Mouse (Mus musculus) kidney, embryonic 16.5 days (tissue): ENCODE measurements around the gene Fgfr2. TPM values are rescaled to one million over a fixed set of nuclear protein-coding genes. Genes with fewer than 3 reads are reported as not detected.
A peak's percentile ranks its signal among the peaks of the same experiment; 100 is the strongest.
"Not testable (repeated sequence)": the region's sequence is repeated elsewhere in the genome, so short reads cannot be mapped to it uniquely, and the experiment has no call there.

Experiments used
- ATAC-seq: fragments of 200-750 bp; cut with Nextera tagmentation; 2 replicates; pipeline ENCODE4 v1.8.0; 2017; ENCODE audit warnings: moderate TSS enrichment; ENCODE audit not compliant: low FRiP score, low TSS enrichment
- H3K27ac ChIP-seq: fragments of 300-500 bp; sonication (generic); 2 replicates; pipeline ENCODE4 v1.5.1; 2014; ENCODE audit warnings: low read length
- H3K27me3 ChIP-seq: fragments of 300-500 bp; sonication (generic); 2 replicates; pipeline ENCODE4 v1.6.1; 2014; ENCODE audit warnings: low read length, control low read depth, mixed read lengths; ENCODE audit not compliant: insufficient read depth
- H3K36me3 ChIP-seq: fragments of 300-500 bp; sonication (generic); 2 replicates; pipeline ENCODE4 v1.6.1; 2014; ENCODE audit warnings: low read length, control low read depth, mixed read lengths; ENCODE audit not compliant: insufficient read depth
- H3K4me1 ChIP-seq: fragments of 300-500 bp; sonication (generic); 2 replicates; pipeline ENCODE4 v1.6.1; 2014; ENCODE audit warnings: low read length, control low read depth, mixed read lengths; ENCODE audit not compliant: insufficient read depth
- H3K4me2 ChIP-seq: fragments of 300-500 bp; sonication (generic); replicated peaks from 2 replicates; pipeline ENCODE4 v1.6.1; 2014; ENCODE audit warnings: low read depth, low read length
- H3K4me3 ChIP-seq: fragments of 300-500 bp; sonication (generic); 2 replicates; pipeline ENCODE4 v1.5.1; 2014; ENCODE audit warnings: mild to moderate bottlenecking, low read length
- H3K9ac ChIP-seq: fragments of 300-500 bp; sonication (generic); replicated peaks from 2 replicates; pipeline ENCODE4 v1.6.1; 2014; ENCODE audit warnings: low read length
- H3K9me3 ChIP-seq: fragments of 300-500 bp; sonication (generic); 2 replicates; pipeline ENCODE4 v1.6.1; 2016; ENCODE audit warnings: low read length, control low read depth
- WGBS: fragments of 180-500 bp; shearing (Covaris S2); extraction: QIAGEN DNeasy Blood & Tissue Kit; methylation state at CpG from one replicate; pipeline ENCODE4 v1.1.7; 2014; 5-methylcytosine and 5-hydroxymethylcytosine counted together
- polyA plus RNA-seq: library from polyadenylated mRNA; unstranded; fragments of >200 nt; fragmentation: Nextera tagmentation; extraction: Ambion mirVana; gene quantifications from 2 replicates; pipeline ENCODE4 v1.2.1, GENCODE M21; 2015

Fgfr2 gene
- polyA plus RNA-seq, 1 experiment from 2014 or later: 118 TPM

- H3K36me3 ChIP-seq: no peaks in the 10 kb centered on the region
- H3K4me1 ChIP-seq: peaks cover 29% of the 10 kb centered on the region
- no peak overlapping the region for H3K4me3 ChIP-seq
- 33% methylated on average over 2 of the region's 2 CpGs for WGBS
- H3K9ac ChIP-seq: no peak overlapping the region
- H3K4me2 ChIP-seq: no peak overlapping the region
- no peak for ATAC-seq
- no peaks in the 10 kb centered on the region for H3K27me3 ChIP-seq
- no peaks in the 10 kb centered on the region for H3K9me3 ChIP-seq
- H3K27ac ChIP-seq: no peak overlapping the region
These were observed 1711.2 kb downstream of the Fgfr2 start for GRCm38 (mm10) chr7:131411941-131412270.

GRCm38 (mm10) chr7:131411221-131411940, 1711.8 kb downstream of the Fgfr2 start:
- Histone ChIP-seq H3K4me2 (peak overlapping the region; percentile 67), H3K4me3 (peak overlapping the region; percentile 85), H3K36me3 (no peaks in the 10 kb centered on the region), H3K9ac (peak overlapping the region; percentile 94), H3K27me3 (no peaks in the 10 kb centered on the region), H3K4me1 (peaks cover 29% of the 10 kb centered on the region), H3K9me3 (no peaks in the 10 kb centered on the region), H3K27ac (peak overlapping the region; percentile 17)
- no peak for ATAC-seq
- 19% methylated on average over 10 of the region's 10 CpGs for WGBS

GRCm38 (mm10) chr7:131410416-131411058, 1712.6 kb downstream of the Fgfr2 start, which contains the start of the genes Ikzf5 and Acadsb:
Gene Ikzf5 (minus strand): TSS chr7:131410521.
Gene Acadsb (plus strand): TSS chr7:131410601.
- Histone ChIP-seq H3K27ac (peak within 1 kb of the TSS; percentile 81), H3K4me2 (peak within 1 kb of the TSS; percentile 71), H3K36me3 (no peaks in the 10 kb centered on the region), H3K4me3 (peak within 1 kb of the TSS; percentile 85), H3K4me1 (peaks cover 25% of the 10 kb centered on the region), H3K27me3 (no peaks in the 10 kb centered on the region), H3K9me3 (no peaks in the 10 kb centered on the region), H3K9ac (peak within 1 kb of the TSS; percentile 94)
- under 1% methylated on average over 42 of the region's 42 CpGs for WGBS
- ATAC-seq: peak; percentile 97

GRCm38 (mm10) chr7:131409988-131410385, 1713.2 kb downstream of the Fgfr2 start:
- peak overlapping the region; percentile 94 for H3K9ac ChIP-seq
- H3K4me2 ChIP-seq: peak overlapping the region; percentile 71
- peak overlapping the region; percentile 85 for H3K4me3 ChIP-seq
- peak overlapping the region; percentile 47; the same call in 1 of the 2 replicates for H3K27ac ChIP-seq
- no peaks in the 10 kb centered on the region for H3K27me3 ChIP-seq
- H3K4me1 ChIP-seq: peaks cover 21% of the 10 kb centered on the region
- no peaks in the 10 kb centered on the region for H3K36me3 ChIP-seq
- H3K9me3 ChIP-seq: no peaks in the 10 kb centered on the region
- ATAC-seq: peak; percentile 66
- under 1% methylated on average over 38 of the region's 38 CpGs for WGBS

- Histone ChIP-seq H3K27ac (peak overlapping the region; percentile 47; the same call in 1 of the 2 replicates), H3K4me1 (peaks cover 21% of the 10 kb centered on the region), H3K9ac (peak overlapping the region; percentile 94), H3K4me2 (peak overlapping the region; percentile 71), H3K27me3 (no peaks in the 10 kb centered on the region), H3K4me3 (peak overlapping the region; percentile 85), H3K9me3 (no peaks in the 10 kb centered on the region), H3K36me3 (no peaks in the 10 kb centered on the region)
- peak; percentile 29; the same call in 1 of the 2 replicates for ATAC-seq
- 3% methylated on average over 16 of the region's 16 CpGs for WGBS
These were observed 1713.7 kb downstream of the Fgfr2 start for GRCm38 (mm10) chr7:131409321-131409987.

- H3K27me3 ChIP-seq, H3K27ac ChIP-seq, H3K4me3 ChIP-seq, H3K4me2 ChIP-seq, ATAC-seq, H3K4me1 ChIP-seq, H3K9ac ChIP-seq, H3K9me3 ChIP-seq: not testable (repeated sequence)
- 83% methylated on average over 6 of the region's 7 CpGs for WGBS
- peaks cover 19% of the 10 kb centered on the region; the same call in 1 of the 2 replicates for H3K36me3 ChIP-seq
These were observed 1731.4 kb downstream of the Fgfr2 start for GRCm38 (mm10) chr7:131391761-131392160.

- ATAC-seq: no peak
- H3K27me3 ChIP-seq: no peaks in the 10 kb centered on the region
- H3K4me3 ChIP-seq: peak overlapping the region; percentile 75
- no peaks in the 10 kb centered on the region; the same call in 1 of the 2 replicates for H3K36me3 ChIP-seq
- peak overlapping the region; percentile 59 for H3K4me2 ChIP-seq
- 70% methylated on average over 9 of the region's 9 CpGs for WGBS
- no peak overlapping the region for H3K27ac ChIP-seq
- peaks cover 8% of the 10 kb centered on the region for H3K4me1 ChIP-seq
- H3K9me3 ChIP-seq: no peaks in the 10 kb centered on the region
- H3K9ac ChIP-seq: peak overlapping the region; percentile 94
These were observed 1751.1 kb downstream of the Fgfr2 start for GRCm38 (mm10) chr7:131371880-131372651.

- ATAC-seq: no peak; the same call in 1 of the 2 replicates
- no peaks in the 10 kb centered on the region for H3K9me3 ChIP-seq
- H3K36me3 ChIP-seq: no peaks in the 10 kb centered on the region; the same call in 1 of the 2 replicates
- H3K4me3 ChIP-seq: peak overlapping the region; percentile 75
- no peaks in the 10 kb centered on the region for H3K27me3 ChIP-seq
- peak overlapping the region; percentile 96 for H3K27ac ChIP-seq
- peak overlapping the region; percentile 94 for H3K9ac ChIP-seq
- 11% methylated on average over 9 of the region's 9 CpGs for WGBS
- peaks cover 8% of the 10 kb centered on the region for H3K4me1 ChIP-seq
- H3K4me2 ChIP-seq: peak overlapping the region; percentile 59
These were observed 1751.7 kb downstream of the Fgfr2 start for GRCm38 (mm10) chr7:131371470-131371860.
